Mouse (Mus musculus) embryonic facial prominence, embryonic 10.5 days (tissue): ENCODE data around the gene Myf5. TPM values are rescaled to one million over a fixed set of nuclear protein-coding genes. Genes with fewer than 3 reads are reported as not detected.

ENCODE experiments used
- DNase-seq: peaks from one replicate; pipeline ENCODE4 v3.0.0-alpha.2; 2017; ENCODE audit warnings: low spot score
- H3K27ac ChIP-seq: fragments of 300-500 bp; sonication (generic); replicated peaks from 2 replicates; pipeline ENCODE4 v1.5.1; 2016; ENCODE audit warnings: mild to moderate bottlenecking
- H3K27me3 ChIP-seq: fragments of 300-500 bp; sonication (generic); replicated peaks from 2 replicates; pipeline ENCODE4 v1.6.1; 2016; ENCODE audit warnings: low read depth, mild to moderate bottlenecking; ENCODE audit not compliant: poor library complexity, severe bottlenecking
- H3K36me3 ChIP-seq: fragments of 300-500 bp; sonication (generic); replicated peaks from 2 replicates; pipeline ENCODE4 v1.6.1; 2016; ENCODE audit warnings: mild to moderate bottlenecking, moderate library complexity
- H3K4me1 ChIP-seq: fragments of 300-500 bp; sonication (generic); 2 replicates; pipeline ENCODE4 v1.6.1; 2016
- H3K4me3 ChIP-seq: fragments of 300-500 bp; sonication (generic); 2 replicates; pipeline ENCODE4 v1.5.1; 2016; ENCODE audit warnings: mild to moderate bottlenecking, moderate library complexity
- H3K9me3 ChIP-seq: fragments of 300-500 bp; sonication (generic); 2 replicates; pipeline ENCODE4 v1.6.1; 2016; ENCODE audit warnings: mild to moderate bottlenecking
- WGBS: fragments of 180-500 bp; shearing (Covaris S2); methylation state at CpG from one replicate; pipeline ENCODE4 v1.1.7; 2016; 5-methylcytosine and 5-hydroxymethylcytosine counted together
- polyA plus RNA-seq: library from polyadenylated mRNA; unstranded; fragments of >200 nt; fragmentation: Nextera tagmentation; extraction: Ambion mirVana; gene quantifications from 2 replicates; pipeline ENCODE4 v1.2.1, GENCODE M21; 2016

Myf5 gene
- polyA plus RNA-seq, result 4.2 and 4.8 TPM in 2 replicates

DNA sequence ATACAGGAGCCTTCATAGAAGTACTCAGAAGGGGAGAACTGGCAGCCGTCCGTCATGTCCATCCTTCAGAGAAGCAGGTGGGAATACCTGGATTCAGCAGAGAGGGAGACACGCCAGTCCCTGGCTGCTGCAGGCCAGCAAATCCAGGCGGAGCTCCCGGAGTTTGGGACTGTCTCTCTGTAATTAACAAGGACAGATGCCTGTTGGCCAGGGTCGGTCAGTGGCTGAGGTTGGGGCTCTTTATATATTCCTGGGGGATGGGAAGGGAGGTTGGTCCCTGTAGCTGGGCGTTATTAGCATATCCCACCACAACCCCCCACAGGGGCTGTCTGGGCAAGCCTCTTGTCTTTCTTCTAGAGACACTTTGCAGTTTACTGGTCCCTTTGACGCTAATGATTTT, at the start of gene Myf5:
Gene Myf5, minus strand, starts transcription at position 265 of the 400 bp plus-strand sequence.
- H3K36me3 ChIP-seq, result no peaks in the 10 kb centered on the region
- H3K27ac ChIP-seq, result peak within 1 kb of the TSS; percentile 24
- DNase-seq, result peak; percentile 14
- H3K27me3 ChIP-seq, result peaks cover 22% of the 10 kb centered on the region
- peaks cover 45% of the 10 kb centered on the region for H3K4me1 ChIP-seq
- WGBS, result 65% methylated on average over 8 of the region's 8 CpGs
- H3K4me3 ChIP-seq, result peak within 1 kb of the TSS; percentile 43
- no peaks in the 10 kb centered on the region for H3K9me3 ChIP-seq

- no peak overlapping the region for H3K27ac ChIP-seq
- no peaks in the 10 kb centered on the region for H3K27me3 ChIP-seq
- no peaks in the 10 kb centered on the region for H3K36me3 ChIP-seq
- H3K4me3 ChIP-seq, result no peak overlapping the region
- H3K9me3 ChIP-seq, result no peaks in the 10 kb centered on the region
- WGBS, result 69% methylated on average over 1 of the region's 1 CpGs
- no peak for DNase-seq
- no peaks in the 10 kb centered on the region for H3K4me1 ChIP-seq
Measured at GRCm38 (mm10) chr10:107528758-107529157, 42.8 kb upstream of the Myf5 start.

DNA sequence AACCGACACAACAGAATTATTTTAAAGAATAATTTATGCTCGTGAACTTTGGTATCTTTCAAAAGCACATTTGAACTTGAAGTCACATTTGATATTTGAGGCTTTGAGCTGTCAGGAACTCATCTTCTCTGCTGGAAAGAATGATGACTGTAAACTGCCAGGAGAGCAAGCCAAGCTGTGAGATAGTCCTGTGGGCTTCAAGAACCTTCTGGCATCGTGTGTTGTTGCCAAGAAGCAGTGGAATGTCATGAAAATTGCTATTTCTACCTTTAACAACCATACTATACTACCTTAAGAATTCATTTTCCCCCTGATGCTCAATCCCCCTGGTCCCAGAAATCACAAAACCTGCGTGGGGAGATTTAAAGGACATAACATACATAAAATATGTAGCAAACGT, 33.3 kb upstream of the Myf5 start:
- no peaks in the 10 kb centered on the region for H3K4me1 ChIP-seq
- H3K9me3 ChIP-seq, result no peaks in the 10 kb centered on the region
- WGBS, result 85% methylated on average over 5 of the region's 5 CpGs
- H3K36me3 ChIP-seq, result no peaks in the 10 kb centered on the region
- H3K27ac ChIP-seq, result no peak overlapping the region
- no peak overlapping the region for H3K4me3 ChIP-seq
- 0 out of 2 replicates have a peak, but pooled peaks cover 4% of the 10 kb centered on the region for H3K27me3 ChIP-seq
- no peak for DNase-seq

DNA sequence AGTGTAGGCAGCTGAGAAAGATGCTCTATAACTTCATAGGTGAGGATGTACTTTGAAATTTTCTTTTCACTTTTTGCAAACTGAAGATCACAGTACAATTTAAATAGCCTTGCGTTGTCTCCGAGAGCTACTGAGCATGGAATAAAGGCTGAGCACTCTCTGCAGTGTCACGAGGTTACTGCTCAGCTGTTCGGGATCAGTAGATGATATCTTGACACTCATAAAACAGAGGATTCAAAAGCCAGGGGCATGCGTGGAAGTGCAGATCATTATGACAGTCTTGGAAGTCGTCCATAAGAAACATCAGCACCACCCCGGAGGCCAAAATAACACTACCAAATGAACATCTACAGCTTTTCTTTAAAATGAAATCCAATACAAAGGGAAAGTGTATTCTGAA, 30.7 kb upstream of the Myf5 start:
- no peaks in the 10 kb centered on the region for H3K4me1 ChIP-seq
- WGBS, result 86% methylated on average over 7 of the region's 7 CpGs
- H3K9me3 ChIP-seq, result no peaks in the 10 kb centered on the region
- H3K4me3 ChIP-seq, result no peak overlapping the region
- H3K27ac ChIP-seq, result no peak overlapping the region
- H3K36me3 ChIP-seq, result no peaks in the 10 kb centered on the region
- H3K27me3 ChIP-seq, result 0 out of 2 replicates have a peak, but pooled peaks cover 4% of the 10 kb centered on the region
- no peak for DNase-seq

- H3K4me1 ChIP-seq, result no peaks in the 10 kb centered on the region
- 0 out of 2 replicates have a peak, but pooled peaks cover 4% of the 10 kb centered on the region for H3K27me3 ChIP-seq
- H3K4me3 ChIP-seq, result no peak overlapping the region
- no peaks in the 10 kb centered on the region for H3K9me3 ChIP-seq
- 70% methylated on average over 7 of the region's 7 CpGs for WGBS
- H3K36me3 ChIP-seq, result no peaks in the 10 kb centered on the region
- DNase-seq, result no peak
- no peak overlapping the region for H3K27ac ChIP-seq
Measured at GRCm38 (mm10) chr10:107514735-107515134, 28.8 kb upstream of the Myf5 start.

DNA sequence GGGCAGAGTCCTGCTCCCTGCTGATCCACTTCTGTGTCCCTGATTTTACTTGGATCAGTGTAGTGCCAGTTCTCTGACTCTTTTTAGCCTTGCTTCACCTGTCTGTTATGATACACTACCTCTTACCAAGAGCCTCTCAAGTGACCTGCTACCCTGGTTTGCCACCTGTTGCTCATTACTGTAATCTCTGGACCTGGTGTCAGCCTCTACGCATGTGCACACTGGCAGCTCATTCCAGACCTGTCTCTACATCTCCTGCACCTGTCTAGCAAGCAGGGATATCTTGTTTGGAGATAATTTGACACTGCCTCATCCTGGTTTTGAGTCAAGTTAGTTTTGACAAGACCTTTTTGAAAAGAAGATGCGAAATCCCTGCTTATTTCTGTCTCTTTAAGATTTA, 20.5 kb upstream of the Myf5 start:
- H3K4me1 ChIP-seq, result no peaks in the 10 kb centered on the region
- WGBS, result 70% methylated on average over 2 of the region's 2 CpGs
- H3K27ac ChIP-seq, result no peak overlapping the region
- H3K4me3 ChIP-seq, result no peak overlapping the region
- no peaks in the 10 kb centered on the region for H3K27me3 ChIP-seq
- H3K36me3 ChIP-seq, result no peaks in the 10 kb centered on the region
- H3K9me3 ChIP-seq, result no peaks in the 10 kb centered on the region
- DNase-seq, result no peak

- 87% methylated on average over 4 of the region's 4 CpGs for WGBS
- Histone ChIP-seq H3K27me3 (no peaks in the 10 kb centered on the region), H3K36me3 (no peaks in the 10 kb centered on the region), H3K4me1 (no peaks in the 10 kb centered on the region), H3K4me3 (no peak overlapping the region), H3K27ac (no peak overlapping the region), H3K9me3 (no peaks in the 10 kb centered on the region)
- DNase-seq, result no peak
Measured at GRCm38 (mm10) chr10:107503430-107503829, 17.5 kb upstream of the Myf5 start.

DNA sequence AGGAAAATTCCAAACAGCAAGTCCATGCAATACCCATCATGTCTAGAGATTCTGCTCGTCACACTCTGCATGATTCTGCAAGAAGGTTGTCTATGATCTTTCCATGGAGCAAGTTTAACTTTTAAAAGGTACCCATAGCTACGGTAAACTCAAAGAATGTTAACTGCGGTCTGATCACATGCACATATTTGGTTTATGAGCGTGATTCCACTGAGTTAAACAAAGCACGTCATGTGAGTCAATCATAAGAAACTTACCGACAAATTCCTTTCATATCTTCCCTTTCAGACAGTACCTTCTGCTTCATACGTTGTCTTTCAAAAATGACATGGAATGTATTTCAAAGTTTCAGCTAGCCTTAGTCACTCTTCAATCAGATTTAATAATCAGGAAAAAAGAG, 16.3 kb upstream of the Myf5 start:
- no peaks in the 10 kb centered on the region for H3K27me3 ChIP-seq
- no peak overlapping the region for H3K27ac ChIP-seq
- H3K4me3 ChIP-seq, result no peak overlapping the region
- no peaks in the 10 kb centered on the region for H3K4me1 ChIP-seq
- no peak for DNase-seq
- H3K9me3 ChIP-seq, result no peaks in the 10 kb centered on the region
- 90% methylated on average over 7 of the region's 7 CpGs for WGBS
- H3K36me3 ChIP-seq, result no peaks in the 10 kb centered on the region

DNA sequence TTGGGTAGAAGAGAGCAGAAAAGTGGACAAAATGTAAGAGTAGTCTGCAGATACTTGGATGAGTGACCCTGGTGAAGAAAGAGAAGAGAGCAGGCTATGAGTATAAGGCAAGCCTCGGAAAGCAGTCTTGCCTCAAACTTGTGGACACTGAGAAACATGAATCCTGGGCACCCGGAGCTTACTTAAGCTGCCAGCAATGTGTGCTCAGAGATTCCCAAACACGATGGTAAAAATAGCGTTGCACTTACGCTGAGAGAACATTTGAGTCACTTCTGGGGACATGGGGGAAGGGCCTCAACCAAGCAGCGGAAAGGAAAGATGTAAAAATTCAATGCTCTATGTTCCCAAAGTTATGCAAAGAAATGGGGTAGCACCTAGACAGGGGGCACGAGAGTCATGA, 13.7 kb upstream of the Myf5 start:
- WGBS, result 86% methylated on average over 7 of the region's 7 CpGs
- H3K4me1 ChIP-seq, result no peaks in the 10 kb centered on the region
- H3K36me3 ChIP-seq, result no peaks in the 10 kb centered on the region
- no peak for DNase-seq
- H3K27me3 ChIP-seq, result peaks cover 2% of the 10 kb centered on the region
- H3K4me3 ChIP-seq, result no peak overlapping the region
- H3K27ac ChIP-seq, result no peak overlapping the region
- no peaks in the 10 kb centered on the region for H3K9me3 ChIP-seq

- H3K9me3 ChIP-seq, result no peaks in the 10 kb centered on the region
- peaks cover 20% of the 10 kb centered on the region for H3K4me1 ChIP-seq
- H3K4me3 ChIP-seq, result no peak overlapping the region
- no peak for DNase-seq
- WGBS, result 93% methylated on average over 1 of the region's 1 CpGs
- H3K36me3 ChIP-seq, result no peaks in the 10 kb centered on the region
- peaks cover 13% of the 10 kb centered on the region for H3K27me3 ChIP-seq
- no peak overlapping the region for H3K27ac ChIP-seq
Measured at GRCm38 (mm10) chr10:107496402-107496801, 10.5 kb upstream of the Myf5 start.

DNA sequence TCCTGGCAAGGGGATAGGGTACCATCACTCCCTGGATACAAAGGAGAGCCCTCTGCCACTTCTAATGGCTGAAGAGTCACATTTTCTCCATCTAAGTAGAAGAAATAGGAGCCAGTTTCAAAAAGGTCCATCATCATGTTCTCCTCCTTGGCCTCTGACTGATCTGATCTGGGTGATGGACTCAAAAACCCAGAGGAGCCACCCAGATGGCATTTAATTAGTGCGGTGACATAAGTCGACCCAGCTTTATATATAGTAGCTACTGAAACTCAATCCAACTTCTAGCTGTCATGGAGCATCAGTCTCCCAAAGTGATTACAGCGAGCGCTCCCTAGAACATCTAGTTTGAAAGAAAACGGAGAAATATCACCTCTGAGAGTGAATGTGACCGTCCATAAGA, 8.6 kb upstream of the Myf5 start, which contains the start of gene Myf6:
Gene Myf6, minus strand, starts transcription at position 170 of the 400 bp plus-strand sequence.
- H3K4me3 ChIP-seq, result peak within 1 kb of the TSS; percentile 41
- DNase-seq, result no peak
- no peaks in the 10 kb centered on the region for H3K36me3 ChIP-seq
- peaks cover 13% of the 10 kb centered on the region for H3K27me3 ChIP-seq
- H3K27ac ChIP-seq, result no peak within 1 kb of the TSS
- H3K9me3 ChIP-seq, result no peaks in the 10 kb centered on the region
- 83% methylated on average over 6 of the region's 6 CpGs for whole genome bisulfite sequencing
- peaks cover 20% of the 10 kb centered on the region for H3K4me1 ChIP-seq

DNA sequence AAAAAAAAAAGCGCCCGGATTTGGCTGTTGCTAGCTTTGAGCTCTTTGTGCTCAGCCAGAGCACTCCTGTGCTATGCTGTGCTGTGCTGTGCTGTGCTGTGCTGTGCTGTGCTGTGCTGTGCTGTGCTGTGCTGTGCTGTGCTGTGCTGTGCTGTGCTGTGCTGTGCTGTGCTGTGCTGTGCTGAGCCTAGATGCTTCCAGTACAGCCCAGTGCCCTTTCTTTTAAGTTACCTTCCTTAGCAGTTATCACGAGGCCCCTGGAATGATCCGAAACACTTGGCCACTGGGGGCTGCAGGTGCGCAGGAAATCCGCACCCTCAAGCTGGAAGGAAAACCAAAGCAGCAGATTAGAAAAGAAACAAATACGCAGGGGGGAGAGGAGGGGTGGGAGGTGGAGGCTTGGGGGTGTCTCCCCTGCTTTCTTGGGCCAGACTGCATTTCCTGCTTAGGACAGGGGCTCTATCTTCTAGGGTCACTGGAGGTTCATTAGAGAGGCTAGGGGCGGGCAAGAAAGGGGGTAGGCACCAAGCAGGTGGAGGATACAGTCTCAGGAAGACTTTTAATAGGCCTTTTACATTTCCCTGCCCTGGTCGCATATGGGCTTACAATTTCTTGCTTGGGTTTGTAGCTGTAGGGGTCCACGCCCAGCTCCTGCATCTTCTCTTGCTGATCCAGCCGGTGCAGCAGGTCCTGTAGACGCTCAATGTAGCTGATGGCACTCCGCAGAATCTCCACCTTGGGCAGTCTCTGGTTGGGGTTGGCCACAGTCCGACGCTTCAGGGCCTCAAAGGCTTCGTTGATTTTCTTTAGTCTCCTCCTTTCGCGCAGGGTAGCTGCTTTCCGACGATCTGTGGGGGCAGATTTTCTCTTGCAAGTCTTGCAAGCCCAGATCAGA, 7.9 kb upstream of the Myf5 start:
- H3K4me1 ChIP-seq, result peaks cover 26% of the 10 kb centered on the region
- peaks cover 18% of the 10 kb centered on the region for H3K27me3 ChIP-seq
- 37% methylated on average over 20 of the region's 20 CpGs for WGBS
- H3K27ac ChIP-seq, result 0 out of 2 replicates have a peak overlapping the region, but pooled peaks have one; percentile 48
- H3K9me3 ChIP-seq, result no peaks in the 10 kb centered on the region
- peak overlapping the region; percentile 41 for H3K4me3 ChIP-seq
- no peaks in the 10 kb centered on the region for H3K36me3 ChIP-seq
- peak; percentile 18 for DNase-seq
